Mouse (Mus musculus): ENCODE measurements at regions not wholly inside any gene's neighbourhood (a gene's known extent, or its start where the extent isn't known, plus 50 kb on each side); places are given as distances from the start of the nearest gene placed in this dataset.

DNA sequence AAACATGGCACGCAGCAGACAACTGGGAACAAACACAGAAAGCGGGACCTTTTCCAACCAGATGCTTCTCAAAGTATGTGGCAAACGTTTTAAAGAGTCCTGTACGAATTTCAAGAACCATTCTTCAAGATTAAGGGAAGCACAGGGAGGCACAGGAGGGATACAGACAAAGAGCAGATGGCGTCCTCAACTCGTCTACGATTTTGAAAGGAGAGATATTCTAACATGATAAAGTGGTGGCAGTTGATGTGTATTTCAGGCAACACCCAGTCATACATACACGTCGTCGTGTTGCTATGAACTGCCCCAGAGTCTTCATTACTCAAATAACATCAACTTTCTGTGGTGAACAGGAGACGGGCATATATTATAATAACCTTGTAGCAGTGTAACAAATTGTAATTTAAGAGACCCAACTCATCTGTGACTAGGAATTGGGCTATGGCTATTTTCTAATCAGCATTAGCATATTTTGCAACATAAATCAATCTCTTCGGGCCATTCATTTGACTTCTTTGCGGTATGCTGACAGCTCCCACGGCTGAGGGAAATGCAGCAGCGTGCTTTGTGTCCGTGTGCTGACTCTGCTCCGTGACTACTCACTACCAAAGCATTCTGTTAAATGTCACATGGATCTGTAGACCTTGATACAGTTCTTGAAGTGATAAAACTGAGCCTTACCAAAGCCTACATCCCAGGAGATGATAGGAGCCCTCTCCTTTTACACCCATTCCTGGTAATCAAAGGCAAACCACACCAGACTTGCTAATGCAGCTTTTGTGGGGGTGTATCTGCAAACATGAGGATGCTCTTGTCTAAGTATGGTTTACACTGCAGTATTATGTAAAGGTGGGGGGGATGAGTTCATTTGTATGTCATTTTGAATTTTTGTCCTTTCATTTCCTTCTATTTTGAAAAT lies 144.0 kb upstream of the Adamts3 start:
- DNase-seq, result no peak

DNA sequence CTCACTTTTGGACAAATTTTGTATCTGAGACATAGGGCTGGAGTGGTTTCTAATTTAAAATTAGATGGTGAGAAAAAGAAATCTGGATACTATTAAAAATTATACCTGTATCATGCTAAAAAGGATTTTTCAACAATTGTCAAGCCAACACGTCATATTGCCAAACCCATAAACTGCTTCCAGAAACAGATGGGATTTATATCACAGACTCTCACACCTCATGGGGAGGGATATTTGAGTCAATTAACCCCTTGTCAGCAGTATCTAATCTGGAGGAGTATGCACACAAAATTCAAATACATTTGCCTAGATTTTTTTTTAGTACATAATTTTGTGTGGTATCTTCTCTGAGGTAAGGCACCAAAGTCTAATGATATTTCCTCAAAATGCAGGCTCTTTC lies 138.3 kb upstream of the Adamts3 start:
- DNase-seq, result no peak

DNA sequence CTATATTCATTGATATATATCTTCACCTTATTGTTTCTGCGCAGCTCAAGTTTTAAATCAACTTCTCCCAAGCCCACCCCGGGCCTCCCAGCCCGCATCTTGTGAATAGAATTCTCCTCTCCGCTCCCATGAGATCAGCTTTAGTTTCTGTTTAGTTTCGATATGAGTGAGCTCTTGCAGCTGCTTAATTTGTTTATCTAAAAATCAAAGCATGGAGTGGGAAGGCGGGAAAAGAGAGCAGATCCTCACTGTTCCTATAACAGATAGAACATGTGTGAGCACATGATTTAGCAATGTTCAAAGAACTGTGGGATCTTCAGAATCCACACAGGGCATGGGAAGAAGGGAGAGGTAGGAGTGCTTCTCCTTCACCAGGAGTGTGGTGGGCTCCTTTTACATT lies 117.6 kb upstream of the Adamts3 start:
- no peak for DNase-seq

GRCm38 (mm10) chr5:89991568-89991967 lies 108.4 kb upstream of the Adamts3 start:
- DNase-seq, result peak; percentile 59 to 71

- no peak for DNase-seq
These were observed 98.5 kb upstream of the Adamts3 start for GRCm38 (mm10) chr5:89981627-89982026.

DNA sequence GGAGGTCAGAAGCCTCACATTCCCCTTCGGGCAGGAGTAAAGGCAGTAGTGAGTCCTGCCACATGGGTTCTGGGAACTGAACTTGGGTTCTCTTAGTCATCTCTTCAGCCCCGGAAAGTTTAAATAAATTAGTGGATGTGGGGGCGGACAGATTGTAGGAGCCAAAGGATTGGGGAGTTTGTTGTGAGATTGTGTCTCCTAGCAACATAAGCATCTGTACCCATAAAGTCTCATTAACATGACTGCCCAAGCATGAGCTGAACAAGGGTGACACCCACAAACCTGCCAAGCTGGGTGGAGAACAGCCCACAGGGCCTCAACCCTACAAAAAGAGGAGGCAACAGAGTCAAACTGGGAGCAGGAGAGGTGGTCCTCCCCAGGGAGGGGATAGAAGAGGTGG lies 97.1 kb upstream of the Adamts3 start:
- DNase-seq, result no peak

DNA sequence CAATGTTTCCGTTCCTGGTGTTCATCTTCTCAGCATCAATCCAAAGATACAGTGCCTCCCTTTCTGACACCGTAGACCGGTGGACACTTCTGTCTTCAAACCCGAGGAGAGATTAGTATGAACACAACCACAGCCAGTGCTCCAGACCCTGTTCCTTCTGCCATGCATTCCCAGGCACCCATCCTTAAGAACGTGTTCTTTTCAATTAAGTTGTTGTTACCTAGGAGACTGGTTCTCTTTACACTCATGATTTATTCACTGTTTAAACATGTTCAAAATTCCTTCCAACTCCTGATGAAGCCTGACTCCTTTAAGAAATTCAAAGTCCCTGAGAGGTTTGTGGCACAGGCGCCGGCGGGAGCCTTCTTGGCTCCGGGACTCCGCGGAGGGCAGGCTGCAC lies 69.5 kb upstream of the Adamts3 start:
- no peak for DNase-seq

GRCm38 (mm10) chr5:89945660-89945925 lies 62.5 kb upstream of the Adamts3 start:
- DNase-seq, result no peak

DNA sequence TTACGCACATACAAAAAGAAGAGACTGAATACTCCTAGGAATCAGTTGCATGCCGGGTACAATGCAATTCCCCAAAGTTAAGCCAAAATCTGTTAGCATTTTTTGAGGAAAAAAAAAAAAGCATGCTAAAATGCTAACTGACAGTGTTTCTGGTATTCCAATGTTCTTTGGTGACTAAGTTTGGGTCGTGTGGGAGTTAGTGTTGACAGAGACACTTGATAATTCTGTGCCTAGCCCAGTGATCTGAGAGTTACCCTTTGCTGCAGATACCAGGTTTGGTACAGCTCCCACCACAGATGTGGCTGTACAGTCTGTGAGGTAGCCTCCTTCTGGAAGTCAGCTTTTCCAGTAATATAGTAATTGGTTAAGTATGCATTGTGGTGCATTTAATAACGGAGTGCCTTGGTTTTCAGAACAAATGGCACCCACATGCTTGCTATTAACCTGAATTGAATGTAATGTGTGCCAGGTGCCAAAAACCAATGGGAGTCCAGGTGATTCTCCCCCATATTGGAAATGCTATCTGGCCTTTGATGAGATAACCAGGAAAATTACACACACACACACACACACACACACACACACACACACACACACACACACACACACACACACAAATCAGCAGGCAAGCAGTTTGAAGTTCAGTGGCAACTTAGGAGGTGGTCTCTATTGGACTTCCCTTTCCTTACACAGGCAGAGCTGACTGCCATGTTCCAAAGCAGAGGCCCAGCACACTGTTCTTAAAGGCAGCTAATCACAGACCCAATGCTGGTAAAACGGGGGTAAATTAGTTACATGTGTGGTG lies 61.9 kb upstream of the Adamts3 start:
- no peak for DNase-seq

GRCm38 (mm10) chr5:89943276-89944127 lies 60.4 kb upstream of the Adamts3 start:
- DNase-seq, result no peak

- DNase-seq, result no peak
These were observed 59.1 kb upstream of the Adamts3 start for GRCm38 (mm10) chr5:89942244-89942643.

- DNase-seq, result no peak
These were observed 49.9 kb upstream of the Adamts3 start for GRCm38 (mm10) chr5:89932999-89933398.

Data from cerebellum, postnatal 25 days (tissue).